Mouse (Mus musculus) olfactory bulb, adult 2 months (tissue): Measurements from ENCODE around the gene Rab11fip2.

Experiments used
- CTCF ChIP-seq: fragments of 200-500 bp; IDR thresholded peaks from 2 replicates; pipeline ENCODE4 v1.5.1; 2012; ENCODE audit warnings: low read depth, mild to moderate bottlenecking, low read length, moderate library complexity; ENCODE audit not compliant: insufficient read depth
- POLR2A ChIP-seq: fragments of 200-500 bp; IDR thresholded peaks from 2 replicates; pipeline ENCODE4 v1.6.1; 2012; ENCODE audit warnings: mild to moderate bottlenecking, low read depth, low read length, moderate library complexity; ENCODE audit not compliant: insufficient read depth

DNA sequence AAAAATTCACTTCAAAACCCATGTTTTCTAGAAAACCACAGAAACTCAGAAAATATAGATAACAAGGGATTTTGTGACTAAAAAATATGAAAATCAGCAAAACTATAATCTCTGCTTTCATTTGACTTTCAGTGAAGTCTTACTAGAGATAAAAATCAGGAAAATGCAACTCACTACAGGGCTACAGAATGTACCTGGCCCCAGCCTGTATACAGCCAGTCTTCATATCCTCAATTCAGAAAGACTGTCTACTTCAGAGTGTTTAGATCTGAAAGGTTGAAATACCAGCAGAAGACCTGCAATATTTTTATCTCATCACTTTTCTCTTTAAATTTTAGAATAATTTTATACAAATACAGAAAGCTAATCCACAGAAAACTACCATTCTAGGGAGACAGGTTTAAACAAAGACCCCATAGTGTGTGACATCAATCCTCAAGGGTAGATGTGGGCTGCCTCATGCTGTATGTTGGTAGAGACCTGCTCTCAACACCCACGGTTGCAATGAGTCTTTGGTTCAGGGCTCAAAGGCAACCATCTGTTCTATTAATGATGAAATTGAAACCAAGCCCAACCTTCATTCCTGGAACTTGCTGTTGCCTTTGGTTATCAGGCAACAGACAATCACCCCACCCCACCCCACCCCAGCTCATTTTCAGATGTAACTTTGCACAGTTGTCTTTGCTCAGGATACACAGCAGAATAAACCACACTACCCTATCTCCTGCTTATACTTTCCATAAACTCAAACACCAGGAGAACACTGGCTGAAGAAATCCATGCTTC lies 38.0 kb downstream of the Rab11fip2 start:
- TF ChIP-seq POLR2A (no peak), CTCF (no peak)
